Mouse (Mus musculus) myocyte (in vitro differentiated cells): Measurements from ENCODE around the gene D5Ertd579e.

Source experiments
- CEBPB ChIP-seq: IDR thresholded peaks from 2 replicates; pipeline ENCODE4 v1.6.1; 2011; ENCODE audit warnings: mild to moderate bottlenecking, moderate library complexity; ENCODE audit not compliant: poor library complexity, insufficient read depth, severe bottlenecking
- E2F4 ChIP-seq: IDR thresholded peaks from one replicate; pipeline ENCODE4 v1.6.1; 2011; ENCODE audit warnings: mild to moderate bottlenecking, control low read depth, moderate library complexity; ENCODE audit not compliant: insufficient read depth
- MAX ChIP-seq: IDR thresholded peaks from one replicate; pipeline ENCODE4 v1.6.1; 2011; ENCODE audit warnings: low read depth, mild to moderate bottlenecking, control low read depth
- MYOD1 ChIP-seq, 3 experiments: IDR thresholded peaks; one replicate each; pipeline ENCODE4 v1.6.1; 2011; ENCODE audit warnings: control low read depth in 2 of 3, low read depth in 2 of 3, mild to moderate bottlenecking in 2 of 3, moderate library complexity in 1 of 3; ENCODE audit not compliant: insufficient read length in 2 of 3, control insufficient read depth in 1 of 3
- MYOG ChIP-seq, 3 experiments: IDR thresholded peaks; one replicate each; pipeline ENCODE4 v1.6.1; 2011; ENCODE audit warnings: control low read depth in 2 of 3, low read depth in 2 of 3, mild to moderate bottlenecking in 2 of 3; ENCODE audit not compliant: insufficient read length in 2 of 3, control insufficient read depth in 1 of 3, insufficient read depth in 1 of 3
- POLR2A ChIP-seq: IDR thresholded peaks from one replicate; pipeline ENCODE4 v1.6.1; 2011; ENCODE audit warnings: low read depth, mild to moderate bottlenecking, control low read depth, moderate library complexity; ENCODE audit not compliant: insufficient read length
- REST ChIP-seq: IDR thresholded peaks from one replicate; pipeline ENCODE4 v1.6.1; 2011; ENCODE audit warnings: mild to moderate bottlenecking, control low read depth, moderate library complexity; ENCODE audit not compliant: insufficient read depth, insufficient read length
- SRF ChIP-seq: IDR thresholded peaks from one replicate; pipeline ENCODE4 v1.6.1; 2011; ENCODE audit warnings: low read depth; ENCODE audit not compliant: control insufficient read depth, insufficient read length
- TCF12 ChIP-seq: IDR thresholded peaks from one replicate; pipeline ENCODE4 v1.6.1; 2011; ENCODE audit warnings: mild to moderate bottlenecking, control low read depth; ENCODE audit not compliant: poor library complexity, insufficient read depth, severe bottlenecking
- USF1 ChIP-seq: IDR thresholded peaks from one replicate; pipeline ENCODE4 v1.6.1; 2011; ENCODE audit warnings: low read depth, mild to moderate bottlenecking, control low read depth, moderate library complexity

DNA sequence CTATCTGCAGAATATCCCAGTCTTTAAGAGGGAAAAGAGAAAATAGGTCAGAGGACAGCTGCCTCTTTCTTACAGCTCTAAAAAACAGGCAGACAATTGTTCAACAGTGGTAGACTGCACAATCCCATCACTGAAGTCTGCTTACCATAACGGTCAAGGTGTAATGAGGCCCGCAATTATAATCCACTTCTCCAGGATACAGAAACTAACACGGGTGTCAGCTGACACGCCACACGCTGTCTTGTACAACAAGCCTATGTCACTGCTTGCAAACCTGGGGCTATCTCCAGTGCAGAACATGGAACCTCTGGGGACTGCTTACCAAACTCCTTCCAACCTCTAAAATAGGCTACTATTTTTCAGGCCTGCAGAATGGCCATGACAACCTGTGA lies 74.8 kb downstream of the D5Ertd579e start:
- TF ChIP-seq CEBPB: no peak
- TF ChIP-seq POLR2A: no peak
- TF ChIP-seq MYOG (IDR thresholded peaks at IDR 0.05; ENCODE audit: control insufficient read depth in 1 of 3, insufficient read depth in 1 of 3, insufficient read length in 2 of 3, low read depth in 2 of 3): no peak
- no peak for TF ChIP-seq E2F4
- TF ChIP-seq MYOD1 (IDR thresholded peaks at IDR 0.05; ENCODE audit: control insufficient read depth in 1 of 3, insufficient read length in 2 of 3, low read depth in 2 of 3): no peak
- TF ChIP-seq USF1: no peak
- TF ChIP-seq REST: no peak
- TF ChIP-seq SRF: no peak
- TF ChIP-seq MAX: no peak
- TF ChIP-seq TCF12: no peak
